Mouse (Mus musculus) erythroblast, embryonic 14.5 days (primary cell): ENCODE results near the gene Gm49425.

Source experiments
- GATA1 ChIP-seq: IDR thresholded peaks from 2 replicates; pipeline ENCODE4 v1.6.1; 2012; ENCODE audit warnings: low read length, inconsistent platforms, mixed read lengths
- TAL1 ChIP-seq: IDR thresholded peaks from 3 replicates; pipeline ENCODE4 v1.6.1; 2012; ENCODE audit warnings: low read length, inconsistent platforms, mixed read lengths

DNA sequence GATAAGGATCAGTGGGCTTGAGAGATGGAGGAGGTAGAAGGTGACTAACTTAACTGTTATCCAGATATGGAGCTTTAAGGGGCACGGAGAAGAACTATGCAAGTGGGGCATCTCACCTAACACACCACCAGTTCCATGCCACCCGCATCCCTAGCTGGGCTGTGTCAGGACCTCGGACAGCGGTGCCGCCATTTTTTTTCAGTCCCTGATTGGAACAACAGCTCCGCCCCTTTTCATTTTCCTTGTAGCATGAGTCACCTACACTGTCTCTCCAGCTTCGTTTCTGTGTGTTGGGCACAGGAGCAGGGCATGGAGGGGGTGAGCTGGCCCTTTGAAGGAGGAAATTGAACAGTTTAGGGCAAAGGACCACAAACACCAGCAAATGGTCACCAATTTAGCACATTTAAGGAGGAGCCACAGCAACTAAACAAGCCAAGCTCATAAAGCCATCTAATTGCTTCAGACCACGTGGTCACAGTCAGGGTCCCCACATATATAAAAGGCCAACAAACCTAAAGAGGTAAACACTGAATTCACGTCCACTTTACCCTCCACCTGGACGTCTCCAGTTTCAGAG lies 44.0 kb downstream of the Gm49425 start, which contains the start of gene Krt86:
- no peak for TF ChIP-seq GATA1
- TF ChIP-seq TAL1, result no peak
